Mouse (Mus musculus): ENCODE results near the gene Dpf3. TPM values are rescaled to one million over a fixed set of nuclear protein-coding genes. Genes with fewer than 3 reads are reported as not detected.

Dpf3 gene
- polyA plus RNA-seq, 1 experiment = 10.8 TPM

DNA sequence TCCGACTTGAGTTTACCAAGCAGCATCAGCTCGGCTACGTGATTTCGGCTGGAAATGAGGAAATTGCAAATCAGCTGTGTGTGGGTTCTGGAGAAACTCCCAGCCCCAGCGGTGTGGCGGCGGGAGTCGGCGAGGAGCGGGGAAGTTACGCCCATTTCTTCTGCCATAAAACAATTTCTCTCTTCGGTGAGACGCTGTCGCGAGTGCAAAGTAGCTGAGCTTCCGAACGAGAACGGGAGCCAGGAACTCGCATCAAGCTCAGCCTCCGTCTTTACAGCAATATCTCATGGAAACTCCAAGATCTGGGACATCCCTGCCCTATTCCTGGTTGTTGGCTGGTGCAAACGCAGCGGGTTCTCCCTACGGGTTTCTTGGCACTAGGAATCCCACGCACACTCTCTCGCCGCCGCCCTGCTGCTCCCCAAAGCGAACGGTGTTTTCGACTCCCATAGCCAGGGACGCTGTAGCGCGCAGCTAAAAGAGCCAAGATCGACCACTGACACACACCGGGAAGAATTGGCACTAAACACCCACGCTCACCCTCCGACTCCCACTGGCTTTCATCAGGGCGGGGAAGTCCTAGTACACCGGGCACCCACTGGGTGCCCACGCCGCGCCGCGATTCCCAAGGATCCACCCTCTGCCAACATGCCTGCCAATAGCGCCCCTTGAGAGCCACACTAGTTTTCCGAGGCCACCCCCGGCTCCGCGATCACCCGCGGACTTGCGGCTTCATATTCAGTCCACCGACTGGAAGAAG, 1.4 kb downstream of the Dpf3 start:
- TF ChIP-seq GATA1 (IDR thresholded peaks at IDR 0.05; ENCODE audit: low read length) = no peak

DNA sequence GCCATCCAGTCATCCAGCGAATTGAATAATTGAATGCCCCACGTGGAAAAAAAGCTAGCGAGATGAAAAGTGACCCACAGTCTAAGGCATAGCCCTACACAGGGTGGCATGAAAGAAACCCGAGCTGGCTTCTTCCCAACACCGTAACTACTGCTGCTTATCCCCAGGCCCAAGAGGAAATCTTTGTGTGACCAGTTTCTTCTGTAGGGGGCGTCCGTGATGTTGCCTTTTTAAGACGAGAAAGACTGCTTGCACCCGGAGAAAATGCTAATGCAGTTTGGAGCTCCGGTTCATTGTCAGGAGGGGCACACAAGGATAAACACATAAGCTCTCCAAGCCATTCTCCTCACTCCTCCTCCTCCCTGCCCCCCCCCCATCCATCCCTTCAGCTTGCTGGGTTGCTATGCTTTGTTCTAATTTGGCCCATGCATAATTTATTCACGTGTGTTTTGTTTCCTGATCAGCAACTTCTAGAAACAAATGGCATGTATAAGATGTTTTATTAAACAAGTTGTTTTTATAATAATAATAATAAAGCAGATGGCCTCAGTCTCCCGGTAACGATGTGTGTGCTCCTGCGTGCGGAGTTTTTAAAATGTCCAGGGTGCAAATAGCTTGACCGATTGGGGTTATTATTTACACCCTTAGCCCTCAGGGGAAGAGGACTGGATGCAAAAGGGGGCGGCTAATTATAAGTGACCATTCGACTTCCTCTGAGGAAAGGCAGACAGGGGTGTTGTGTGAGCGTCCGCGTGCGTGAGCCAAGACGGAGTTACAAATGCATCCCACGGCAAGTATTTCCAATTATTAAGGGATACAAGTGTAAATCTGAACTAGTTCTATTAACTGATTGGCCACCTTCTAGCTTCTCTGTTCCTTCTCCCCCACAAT, 2.4 kb downstream of the Dpf3 start:
- TF ChIP-seq GATA1 (IDR thresholded peaks at IDR 0.05; ENCODE audit: low read length) = no peak

- TF ChIP-seq GATA1 (IDR thresholded peaks at IDR 0.05; ENCODE audit: low read length) = no peak
Observed at GRCm38 (mm10) chr12:83483653-83484052, 3.9 kb downstream of the Dpf3 start.

DNA sequence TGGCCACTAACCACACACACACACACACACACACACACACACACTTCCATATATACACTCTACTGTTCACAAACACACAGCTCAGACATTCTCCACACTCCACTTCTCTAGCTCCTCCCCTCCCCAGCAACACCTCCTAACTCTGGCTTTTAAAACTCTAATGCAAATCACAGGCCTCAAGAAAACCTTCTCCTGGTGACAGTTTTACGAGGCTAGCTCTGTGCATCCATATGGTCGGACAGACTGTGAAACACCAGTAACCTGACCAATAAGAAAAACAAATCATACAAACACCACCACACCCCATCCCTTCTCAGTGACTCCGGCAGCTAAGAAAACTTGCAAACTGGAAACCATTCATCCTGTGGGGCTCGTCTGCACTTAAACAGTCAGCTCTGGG, 6.1 kb downstream of the Dpf3 start:
- no peak for TF ChIP-seq GATA1 (IDR thresholded peaks at IDR 0.05; ENCODE audit: low read length)

DNA sequence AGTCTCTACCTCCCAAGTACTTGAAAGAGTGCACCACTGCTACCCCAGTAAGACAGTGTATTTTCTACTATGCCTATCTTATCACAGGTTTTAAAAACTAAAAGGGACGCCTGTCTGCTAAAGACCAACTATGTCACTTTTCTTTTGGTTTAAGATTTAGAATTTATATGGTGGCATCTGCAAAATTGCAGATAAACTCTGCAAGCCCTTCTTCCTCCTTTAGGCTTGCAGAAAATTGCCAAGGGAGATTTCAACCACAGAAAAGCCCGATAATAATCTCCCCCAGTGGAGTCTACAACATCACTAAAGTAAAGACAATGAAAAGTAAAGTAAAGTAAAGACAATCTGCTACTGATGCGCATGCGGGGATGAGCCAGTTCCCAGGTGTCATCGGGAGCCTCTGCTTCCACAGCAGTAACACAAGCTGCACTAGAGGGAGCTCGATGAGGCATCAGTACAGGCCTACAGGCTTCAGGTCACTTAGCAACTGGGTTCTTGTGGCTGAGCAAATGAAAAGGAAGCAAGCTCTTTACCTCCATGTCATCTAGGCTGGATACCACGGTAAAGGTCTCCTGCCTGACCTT, 7.6 kb downstream of the Dpf3 start:
- peak; percentile 46 for TF ChIP-seq GATA1 (IDR thresholded peaks at IDR 0.05; ENCODE audit: low read length)

- TF ChIP-seq GATA1 (IDR thresholded peaks at IDR 0.05; ENCODE audit: low read length) = no peak
Observed at GRCm38 (mm10) chr12:83479140-83479539, 8.4 kb downstream of the Dpf3 start.

DNA sequence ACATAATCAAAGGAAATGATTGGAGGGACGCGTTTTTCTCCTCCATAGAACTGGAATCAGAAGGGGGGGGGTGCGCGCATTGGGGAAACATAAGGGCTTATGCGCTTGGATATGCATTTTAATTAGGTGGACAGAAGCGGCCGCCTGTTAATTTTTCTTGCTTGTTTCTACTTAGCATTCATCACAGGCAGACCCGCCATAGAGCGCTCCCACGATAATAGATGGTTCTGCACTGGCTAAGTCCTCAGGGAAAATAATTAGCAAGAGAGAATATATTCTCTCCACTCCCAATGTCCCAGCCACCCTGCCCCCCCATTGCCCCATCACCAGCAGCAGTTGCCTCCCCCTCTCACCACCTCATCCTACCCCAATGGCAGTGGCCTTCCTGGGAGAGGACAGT, 11.2 kb downstream of the Dpf3 start:
- TF ChIP-seq GATA1 (IDR thresholded peaks at IDR 0.05; ENCODE audit: low read length) = no peak

GRCm38 (mm10) chr12:83475419-83475818, 12.1 kb downstream of the Dpf3 start:
- TF ChIP-seq GATA1 (IDR thresholded peaks at IDR 0.05; ENCODE audit: low read length) = no peak

- no peak for TF ChIP-seq GATA1 (IDR thresholded peaks at IDR 0.05; ENCODE audit: low read length)
Observed at GRCm38 (mm10) chr12:83473987-83474600, 13.4 kb downstream of the Dpf3 start.

DNA sequence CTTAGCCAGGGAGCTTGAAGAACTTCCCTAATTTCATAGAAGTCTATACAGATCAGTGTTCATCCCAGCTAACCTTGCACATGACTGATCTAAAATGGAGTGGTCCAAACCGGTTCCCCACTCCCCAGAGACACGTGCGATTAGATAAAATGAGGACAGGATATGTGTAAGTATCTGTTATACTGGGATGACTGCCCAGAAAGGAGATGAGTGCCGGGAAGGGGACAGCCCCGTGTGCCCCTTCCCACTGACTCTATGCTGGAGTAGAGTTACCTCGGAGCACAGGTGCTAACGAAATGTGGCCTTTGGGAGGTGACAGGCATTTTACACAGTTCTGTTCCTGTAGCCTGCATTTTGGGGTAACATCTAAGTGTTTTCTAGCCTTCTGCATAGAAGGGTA, 15.8 kb downstream of the Dpf3 start:
- no peak for TF ChIP-seq GATA1 (IDR thresholded peaks at IDR 0.05; ENCODE audit: low read length)

GRCm38 (mm10) chr12:83470085-83470484, 17.4 kb downstream of the Dpf3 start:
- no peak for TF ChIP-seq GATA1 (IDR thresholded peaks at IDR 0.05; ENCODE audit: low read length)

- TF ChIP-seq GATA1 (IDR thresholded peaks at IDR 0.05; ENCODE audit: low read length) = no peak
Observed at GRCm38 (mm10) chr12:83466508-83467430, 20.7 kb downstream of the Dpf3 start.

DNA sequence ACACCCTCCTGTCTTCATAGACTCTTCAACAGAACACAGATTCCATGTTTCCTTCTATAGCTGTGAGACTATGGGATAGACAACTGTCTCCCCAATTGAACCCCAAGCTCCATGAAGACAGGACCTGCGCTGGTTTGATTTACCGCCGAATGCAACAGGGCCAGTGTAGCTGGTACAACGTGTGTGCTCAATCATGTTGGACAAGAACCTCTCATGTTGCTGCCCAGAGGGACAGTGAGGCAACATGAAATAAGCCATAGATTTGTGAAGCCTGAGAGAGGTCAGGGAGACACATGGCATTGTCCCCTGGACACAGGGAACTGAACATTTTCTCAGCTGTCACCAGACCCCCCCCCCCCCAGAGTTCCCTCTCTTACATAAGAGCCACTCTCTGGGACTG, 21.5 kb downstream of the Dpf3 start:
- no peak for TF ChIP-seq GATA1 (IDR thresholded peaks at IDR 0.05; ENCODE audit: low read length)

DNA sequence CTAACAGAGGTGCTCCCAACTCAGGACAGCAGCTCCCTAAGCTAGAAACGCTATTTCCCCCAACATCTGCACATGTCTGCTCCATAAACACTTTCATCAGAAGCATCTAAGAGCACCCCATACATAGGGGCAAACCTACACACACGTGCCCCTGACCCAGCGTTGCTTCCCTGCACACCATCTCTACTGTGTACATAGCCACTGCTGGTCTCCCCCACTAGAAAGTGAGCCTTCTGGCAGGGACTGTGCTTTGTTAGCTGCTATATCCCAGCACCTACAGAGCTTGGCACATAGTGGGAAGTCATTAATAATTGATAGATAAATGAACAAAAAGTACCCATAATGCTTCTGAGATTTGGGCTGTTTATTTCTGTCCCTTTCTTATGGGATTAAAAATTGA, 27.2 kb downstream of the Dpf3 start:
- TF ChIP-seq GATA1 (IDR thresholded peaks at IDR 0.05; ENCODE audit: low read length) = no peak
